Mouse (Mus musculus): ENCODE results near the gene Erich6b. TPM values are rescaled to one million over a fixed set of nuclear protein-coding genes. Genes with fewer than 3 reads are reported as not detected.

Erich6b gene
- polyA plus RNA-seq, 1 experiment from 2014 or later = not detected

DNA sequence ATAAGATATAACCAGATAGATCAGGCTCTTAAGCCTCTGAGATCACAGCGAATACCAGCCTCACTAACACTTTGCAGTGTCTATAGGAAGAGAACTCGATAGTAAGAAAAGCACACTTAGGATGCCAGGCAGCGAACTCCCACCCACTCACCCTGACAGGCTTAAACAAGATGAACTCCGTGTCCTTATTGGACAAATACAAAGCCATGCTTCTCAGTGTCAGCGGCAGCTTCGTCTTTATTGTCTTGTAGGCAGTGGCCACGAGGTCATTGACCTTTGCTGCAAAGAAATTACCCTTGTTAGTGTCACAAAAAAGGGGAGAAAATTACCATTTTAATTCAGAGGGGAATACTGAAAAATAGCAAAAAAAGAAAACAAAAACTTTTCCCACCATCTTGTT is 65.7 kb downstream of the Erich6b start:
- no peak for ATAC-seq (ENCODE audit: extremely low read depth, insufficient number of reproducible peaks, low FRiP score, low TSS enrichment)
- H3K4me1 ChIP-seq = peaks cover 5% of the 10 kb centered on the region; the same call in 1 of the 2 replicates
- H3K4me3 ChIP-seq = no peak overlapping the region
- H3K9ac ChIP-seq = no peak overlapping the region
- H3K27ac ChIP-seq (replicated peaks) = no peak overlapping the region
- H3K4me2 ChIP-seq = no peak overlapping the region
- H3K36me3 ChIP-seq = peaks cover 95% of the 10 kb centered on the region
- no peaks in the 10 kb centered on the region for H3K27me3 ChIP-seq (replicated peaks)
- no peaks in the 10 kb centered on the region for H3K9me3 ChIP-seq
- 85% methylated on average over 7 of the region's 7 CpGs for WGBS

DNA sequence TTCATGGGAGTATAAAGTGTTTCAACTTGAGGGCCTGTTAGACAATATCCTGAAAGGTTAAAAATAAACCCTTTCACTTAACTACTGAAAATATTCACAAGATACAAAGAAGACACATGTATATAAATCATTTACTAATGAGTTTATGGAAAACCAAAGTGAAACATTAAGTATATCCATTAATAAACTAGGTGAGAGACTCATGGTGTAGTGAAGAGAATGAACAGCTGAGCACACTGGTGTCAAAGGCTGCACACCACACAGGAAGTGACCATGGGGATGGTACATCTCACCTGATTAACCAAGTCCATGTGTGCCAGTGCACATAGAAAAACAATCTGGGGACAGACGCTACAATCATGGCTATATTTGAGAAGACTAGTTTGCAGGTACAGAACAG is 66.9 kb downstream of the Erich6b start:
- Histone ChIP-seq H3K9ac (no peak overlapping the region), H3K36me3 (peaks cover 95% of the 10 kb centered on the region), H3K27me3 (replicated peaks) (no peaks in the 10 kb centered on the region), H3K4me2 (no peak overlapping the region), H3K4me1 (peaks cover 5% of the 10 kb centered on the region; the same call in 1 of the 2 replicates), H3K9me3 (no peaks in the 10 kb centered on the region), H3K27ac (replicated peaks) (no peak overlapping the region), H3K4me3 (no peak overlapping the region)
- no peak for ATAC-seq (ENCODE audit: extremely low read depth, insufficient number of reproducible peaks, low FRiP score, low TSS enrichment)
- 89% methylated on average over 1 of the region's 1 CpGs for WGBS

DNA sequence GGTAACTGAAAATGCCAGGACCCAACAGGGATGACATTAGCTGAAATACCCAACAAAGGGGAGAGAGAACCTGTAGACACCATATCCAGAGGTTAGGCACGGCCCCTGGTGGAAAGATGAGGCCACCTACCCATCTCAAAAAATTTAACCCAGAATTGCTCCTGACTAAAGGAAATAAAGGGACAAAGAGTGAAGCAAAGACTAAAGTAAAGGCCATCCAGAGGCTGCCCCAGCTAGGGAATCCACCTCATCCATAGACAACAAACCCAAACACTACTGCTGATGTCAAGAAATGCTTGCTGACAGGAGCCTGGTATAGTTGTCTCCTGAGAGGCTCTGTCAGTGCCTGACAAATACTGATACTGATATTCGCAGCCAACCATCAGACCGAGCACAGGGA is 69.7 kb downstream of the Erich6b start:
- H3K9me3 ChIP-seq = no peaks in the 10 kb centered on the region
- H3K4me2 ChIP-seq = no peak overlapping the region
- peaks cover 3% of the 10 kb centered on the region; the same call in 1 of the 2 replicates for H3K4me1 ChIP-seq
- no peak for ATAC-seq (ENCODE audit: extremely low read depth, insufficient number of reproducible peaks, low FRiP score, low TSS enrichment)
- H3K27me3 ChIP-seq (replicated peaks) = no peaks in the 10 kb centered on the region
- WGBS = 91% methylated on average over 3 of the region's 3 CpGs
- no peak overlapping the region for H3K9ac ChIP-seq
- peaks cover 97% of the 10 kb centered on the region for H3K36me3 ChIP-seq
- no peak overlapping the region for H3K27ac ChIP-seq (replicated peaks)
- H3K4me3 ChIP-seq = no peak overlapping the region

DNA sequence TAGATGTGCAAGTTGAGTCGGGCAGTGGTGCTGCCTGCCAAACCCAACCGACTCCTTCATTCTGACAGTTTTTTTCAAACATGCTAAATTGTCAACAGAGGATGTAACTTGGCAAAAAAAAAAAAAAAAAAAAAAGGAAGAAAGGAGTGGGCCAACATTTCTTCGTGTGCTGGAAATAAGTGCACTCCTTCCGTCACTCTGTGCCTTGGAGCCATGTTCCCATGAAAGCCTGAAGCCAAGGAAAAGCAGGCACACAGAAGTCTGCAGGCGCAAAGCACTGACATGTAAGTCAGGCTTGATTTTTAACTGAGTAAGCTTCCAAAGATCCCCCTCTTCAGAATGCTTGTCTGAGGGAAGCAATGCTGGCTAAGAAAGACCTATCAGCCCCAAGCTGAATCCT is 70.6 kb downstream of the Erich6b start:
- Histone ChIP-seq H3K9ac (no peak overlapping the region), H3K36me3 (peaks cover 97% of the 10 kb centered on the region), H3K4me2 (no peak overlapping the region), H3K9me3 (no peaks in the 10 kb centered on the region), H3K27me3 (replicated peaks) (no peaks in the 10 kb centered on the region), H3K4me3 (no peak overlapping the region), H3K27ac (replicated peaks) (peak overlapping the region; percentile 40), H3K4me1 (no peaks in the 10 kb centered on the region)
- WGBS = 74% methylated on average over 5 of the region's 5 CpGs
- ATAC-seq (ENCODE audit: extremely low read depth, insufficient number of reproducible peaks, low FRiP score, low TSS enrichment) = no peak

DNA sequence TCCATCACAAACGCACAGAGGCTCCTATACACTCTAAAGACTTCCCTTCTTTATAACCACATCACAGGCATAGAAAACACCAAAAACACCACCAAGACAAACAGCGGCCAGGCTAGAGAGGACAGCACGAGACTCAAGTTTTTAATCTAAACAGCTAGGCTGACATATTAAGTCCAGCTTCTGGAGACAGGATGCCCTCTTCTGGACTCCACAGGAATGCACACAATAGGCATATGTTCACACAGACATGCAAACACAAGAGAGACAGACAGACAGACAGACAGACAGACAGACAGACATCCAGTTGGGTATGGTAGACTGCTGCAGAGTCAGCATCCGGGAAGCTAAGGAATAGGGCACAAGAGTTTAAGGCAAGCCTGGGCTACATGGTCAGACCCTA is 71.6 kb downstream of the Erich6b start:
- Histone ChIP-seq H3K9me3 (no peaks in the 10 kb centered on the region), H3K9ac (no peak overlapping the region), H3K4me2 (no peak overlapping the region), H3K27ac (replicated peaks) (no peak overlapping the region), H3K27me3 (replicated peaks) (no peaks in the 10 kb centered on the region), H3K4me3 (no peak overlapping the region), H3K36me3 (peaks cover 98% of the 10 kb centered on the region), H3K4me1 (peaks cover 5% of the 10 kb centered on the region; the same call in 1 of the 2 replicates)
- no peak for ATAC-seq (ENCODE audit: extremely low read depth, insufficient number of reproducible peaks, low FRiP score, low TSS enrichment)
- WGBS = 76% methylated on average over 4 of the region's 4 CpGs

DNA sequence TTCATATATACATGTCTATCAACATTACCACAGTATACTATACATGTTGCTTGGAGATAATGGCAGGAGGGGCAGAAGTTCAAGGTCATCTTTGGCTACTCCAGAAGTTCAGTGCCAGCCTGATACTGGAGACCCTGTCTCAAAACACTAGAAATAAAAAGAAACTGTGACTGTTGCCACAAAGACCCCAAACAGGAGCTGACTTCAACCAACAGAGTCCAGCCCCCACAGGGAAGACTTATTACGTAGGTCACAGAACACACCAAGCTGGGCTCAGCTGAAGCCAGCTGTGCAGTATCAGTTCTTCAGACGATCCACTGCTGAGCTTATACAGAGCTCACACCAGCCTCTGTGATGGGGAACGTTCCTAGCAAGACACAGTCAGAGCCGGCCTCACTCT is 74.4 kb downstream of the Erich6b start:
- Histone ChIP-seq H3K4me2 (no peak overlapping the region), H3K27me3 (replicated peaks) (no peaks in the 10 kb centered on the region), H3K9ac (no peak overlapping the region), H3K4me1 (peaks cover 10% of the 10 kb centered on the region), H3K4me3 (no peak overlapping the region), H3K9me3 (no peaks in the 10 kb centered on the region), H3K27ac (replicated peaks) (no peak overlapping the region), H3K36me3 (peaks cover 98% of the 10 kb centered on the region)
- WGBS = 83% methylated on average over 4 of the region's 4 CpGs
- no peak for ATAC-seq (ENCODE audit: extremely low read depth, insufficient number of reproducible peaks, low FRiP score, low TSS enrichment)

Other genes starting within 250 kb of the Erich6b start
- not detected in 2 replicates for gene Siah3, start 186.3 kb upstream of the Erich6b start, polyA plus RNA-seq (2015; fragmentation: Nextera tagmentation; extraction: Ambion mirVana)
- not detected in 2 replicates for gene Spert, start 49.1 kb upstream of the Erich6b start, polyA plus RNA-seq (2015; fragmentation: Nextera tagmentation; extraction: Ambion mirVana)
- gene Cog3, start 112.3 kb downstream of the Erich6b start, polyA plus RNA-seq (2015; fragmentation: Nextera tagmentation; extraction: Ambion mirVana) = 11.7 and 11.8 TPM in 2 replicates
- 4.8 and 5.5 TPM in 2 replicates for gene Slc25a30, start 144.8 kb downstream of the Erich6b start, polyA plus RNA-seq (2015; fragmentation: Nextera tagmentation; extraction: Ambion mirVana)
- 849 and 910 TPM in 2 replicates for gene Tpt1, start 202.8 kb downstream of the Erich6b start, polyA plus RNA-seq (2015; fragmentation: Nextera tagmentation; extraction: Ambion mirVana)